Mouse (Mus musculus) neural tube, embryonic 15.5 days (tissue): ENCODE data around the gene Kcnb1. TPM values are rescaled to one million over a fixed set of nuclear protein-coding genes. Genes with fewer than 3 reads are reported as not detected.

Experiments
- ATAC-seq: fragments of 200-750 bp; cut with Nextera tagmentation; 2 replicates; pipeline ENCODE4 v1.8.0; 2017; ENCODE audit warnings: mild to moderate bottlenecking, moderate TSS enrichment, moderate library complexity; ENCODE audit not compliant: low FRiP score
- H3K27ac ChIP-seq: fragments of 300-500 bp; sonication (generic); replicated peaks from 2 replicates; pipeline ENCODE4 v1.5.1; 2015; ENCODE audit warnings: mild to moderate bottlenecking, inconsistent platforms
- H3K27me3 ChIP-seq: fragments of 300-500 bp; sonication (generic); replicated peaks from 2 replicates; pipeline ENCODE4 v1.6.1; 2015; ENCODE audit warnings: inconsistent platforms
- H3K36me3 ChIP-seq: fragments of 300-500 bp; sonication (generic); 2 replicates; pipeline ENCODE4 v1.6.1; 2015; ENCODE audit warnings: inconsistent platforms
- H3K4me1 ChIP-seq: fragments of 300-500 bp; sonication (generic); 2 replicates; pipeline ENCODE4 v1.6.1; 2015; ENCODE audit warnings: inconsistent platforms
- H3K4me2 ChIP-seq: fragments of 300-500 bp; sonication (generic); 2 replicates; pipeline ENCODE4 v1.6.1; 2015; ENCODE audit warnings: inconsistent platforms, mild to moderate bottlenecking, moderate library complexity
- H3K4me3 ChIP-seq: fragments of 300-500 bp; sonication (generic); replicated peaks from 2 replicates; pipeline ENCODE4 v1.5.1; 2015; ENCODE audit warnings: mild to moderate bottlenecking, inconsistent platforms
- H3K9ac ChIP-seq: fragments of 300-500 bp; sonication (generic); replicated peaks from 2 replicates; pipeline ENCODE4 v1.6.1; 2015; ENCODE audit warnings: mild to moderate bottlenecking, inconsistent platforms
- H3K9me3 ChIP-seq: fragments of 300-500 bp; sonication (generic); replicated peaks from 2 replicates; pipeline ENCODE4 v1.6.1; 2016; ENCODE audit warnings: inconsistent platforms
- WGBS: fragments of 180-500 bp; shearing (Covaris S2); methylation state at CpG from one replicate; pipeline ENCODE4 v1.1.7; 2015; ENCODE audit warnings: mixed read lengths; 5-methylcytosine and 5-hydroxymethylcytosine counted together
- polyA plus RNA-seq: library from polyadenylated mRNA; unstranded; fragments of >200 nt; fragmentation: Nextera tagmentation; extraction: Ambion mirVana; gene quantifications from 2 replicates; pipeline ENCODE4 v1.2.1, GENCODE M21; 2015

The Kcnb1 gene
- polyA plus RNA-seq, 1 experiment from 2014 or later: 3.9 TPM

DNA sequence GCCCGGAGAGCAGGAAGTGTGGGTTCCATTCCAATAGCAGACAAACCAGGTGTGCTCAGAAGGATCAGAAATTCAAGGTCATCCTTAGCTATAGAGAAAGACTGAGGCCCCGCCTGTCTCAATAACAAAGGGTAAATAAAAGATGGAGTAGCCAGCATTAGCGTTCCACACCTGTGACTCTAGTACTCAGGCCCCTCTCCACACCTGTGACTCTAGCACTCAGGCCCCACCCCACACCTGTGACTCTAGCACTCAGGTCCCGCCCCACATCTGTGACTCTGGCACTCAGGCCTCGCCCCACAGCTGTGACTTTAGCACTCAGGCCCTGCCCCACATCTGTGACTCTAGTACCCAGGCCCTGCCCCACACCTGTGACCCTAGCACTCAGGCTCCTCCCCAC is 115.4 kb downstream of the Kcnb1 start:
- H3K9ac ChIP-seq: no peak overlapping the region
- no peaks in the 10 kb centered on the region for H3K27me3 ChIP-seq
- peaks cover 26% of the 10 kb centered on the region for H3K4me1 ChIP-seq
- no peak overlapping the region for H3K27ac ChIP-seq
- no peaks in the 10 kb centered on the region for H3K36me3 ChIP-seq
- 87% methylated on average over 5 of the region's 5 CpGs for whole genome bisulfite sequencing
- ATAC-seq: no peak
- H3K4me3 ChIP-seq: no peak overlapping the region
- no peaks in the 10 kb centered on the region for H3K9me3 ChIP-seq
- H3K4me2 ChIP-seq: no peak overlapping the region

DNA sequence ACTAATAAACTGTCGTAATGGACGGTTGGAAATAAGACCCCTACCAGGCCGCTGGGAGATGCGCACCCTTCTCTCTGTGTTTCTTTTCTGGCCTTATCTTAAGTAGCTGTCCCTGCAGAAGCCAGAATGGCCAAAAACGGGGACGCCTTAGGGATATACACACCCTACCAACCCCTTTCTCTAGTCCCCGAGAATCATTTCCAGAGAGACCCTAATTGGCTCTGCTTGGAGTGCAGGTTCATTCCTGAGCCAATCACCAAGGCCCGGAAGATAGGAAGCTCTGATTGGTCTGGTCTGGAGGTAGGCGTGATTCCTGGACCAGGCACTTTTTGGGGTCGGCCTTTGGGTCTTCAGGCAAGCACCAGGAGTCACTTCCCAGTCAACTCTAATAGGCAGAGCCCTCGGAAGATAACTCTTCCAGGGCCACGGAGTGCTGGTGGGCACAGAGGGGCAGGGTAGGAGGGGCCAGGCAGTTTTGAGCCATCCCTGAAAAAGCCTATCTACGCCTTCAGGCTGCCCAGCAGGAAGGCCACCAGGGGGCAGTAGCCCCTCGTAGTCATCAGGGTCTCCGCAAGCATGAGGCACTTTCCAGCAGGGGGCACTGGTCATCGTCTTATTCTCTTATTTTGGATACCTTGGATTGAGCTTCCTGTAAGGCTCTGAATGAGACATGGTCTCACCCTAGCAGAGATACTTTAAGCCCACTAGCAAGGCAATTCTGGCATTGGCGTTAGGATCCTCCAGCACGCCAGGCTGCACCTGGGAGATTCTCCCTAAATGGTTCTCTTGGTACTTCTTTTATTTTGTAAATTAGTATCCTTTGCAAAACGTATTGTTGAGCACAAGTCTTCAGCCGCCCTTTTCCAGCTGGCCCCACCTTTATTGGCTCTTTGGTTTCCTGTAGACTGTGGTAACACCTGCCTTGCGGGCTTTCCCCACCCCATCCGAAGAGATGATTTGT is 118.0 kb downstream of the Kcnb1 start:
- H3K9me3 ChIP-seq: no peaks in the 10 kb centered on the region
- peak overlapping the region; percentile 81 for H3K4me2 ChIP-seq
- ATAC-seq: peak; percentile 97
- H3K27me3 ChIP-seq: no peaks in the 10 kb centered on the region
- H3K36me3 ChIP-seq: peaks cover 3% of the 10 kb centered on the region; the same call in 1 of the 2 replicates
- H3K4me1 ChIP-seq: peaks cover 16% of the 10 kb centered on the region
- peak overlapping the region; percentile 64 for H3K9ac ChIP-seq
- 8% methylated on average over 22 of the region's 22 CpGs for WGBS
- H3K27ac ChIP-seq: peak overlapping the region; percentile 89
- peak overlapping the region; percentile 55 for H3K4me3 ChIP-seq

DNA sequence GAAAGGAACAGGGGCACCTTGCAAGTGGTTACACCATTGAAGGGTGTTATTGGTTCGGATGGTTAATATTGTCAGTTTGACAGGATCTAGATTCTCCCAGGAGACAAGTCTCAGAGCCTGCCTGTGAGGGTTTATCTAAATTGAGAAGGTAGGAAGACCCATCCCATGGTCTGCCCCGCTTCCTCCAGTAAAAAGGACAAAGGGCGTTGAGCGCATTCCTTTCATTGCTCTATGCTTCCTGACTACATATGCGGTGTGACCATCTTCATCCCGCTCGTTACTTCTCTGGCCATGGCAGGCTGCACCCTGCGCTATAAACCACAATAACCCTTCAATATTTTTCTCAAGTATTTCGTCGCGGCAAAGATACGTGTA is 118.7 kb downstream of the Kcnb1 start:
- Histone ChIP-seq H3K27ac (peak overlapping the region; percentile 89), H3K4me3 (peak overlapping the region; percentile 55), H3K27me3 (no peaks in the 10 kb centered on the region), H3K4me2 (peak overlapping the region; percentile 81), H3K4me1 (peaks cover 16% of the 10 kb centered on the region), H3K9ac (peak overlapping the region; percentile 64), H3K9me3 (no peaks in the 10 kb centered on the region), H3K36me3 (peaks cover 9% of the 10 kb centered on the region; the same call in 1 of the 2 replicates)
- 23% methylated on average over 12 of the region's 12 CpGs for WGBS
- peak; percentile 4; the same call in 1 of the 2 replicates for ATAC-seq

DNA sequence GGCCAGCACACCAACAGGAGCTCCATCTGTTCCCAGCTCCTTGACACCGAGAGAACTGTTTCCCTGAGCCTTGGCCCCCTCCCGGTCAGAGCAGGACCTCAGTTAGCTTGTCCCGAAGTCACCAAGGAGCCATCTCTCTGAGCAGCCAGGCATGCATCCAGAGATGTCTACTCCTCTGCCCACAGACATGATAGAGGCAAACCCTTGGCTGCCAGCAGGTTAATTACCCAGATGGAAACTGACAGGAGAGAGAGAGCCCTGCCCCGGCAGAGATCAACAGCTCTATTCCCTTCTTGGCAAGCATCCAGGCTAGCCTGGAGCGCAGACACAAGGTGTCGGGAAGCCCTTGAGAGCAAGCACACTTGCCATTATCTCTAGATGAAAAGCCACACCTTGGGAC is 119.6 kb downstream of the Kcnb1 start:
- H3K27ac ChIP-seq: 0 out of 2 replicates have a peak overlapping the region, but pooled peaks have one; percentile 89
- H3K4me2 ChIP-seq: no peak overlapping the region
- no peaks in the 10 kb centered on the region for H3K27me3 ChIP-seq
- no peak for ATAC-seq
- H3K9me3 ChIP-seq: no peaks in the 10 kb centered on the region
- H3K9ac ChIP-seq: no peak overlapping the region
- H3K4me3 ChIP-seq: no peak overlapping the region
- H3K4me1 ChIP-seq: peaks cover 24% of the 10 kb centered on the region
- WGBS: 51% methylated on average over 6 of the region's 6 CpGs
- H3K36me3 ChIP-seq: peaks cover 18% of the 10 kb centered on the region

DNA sequence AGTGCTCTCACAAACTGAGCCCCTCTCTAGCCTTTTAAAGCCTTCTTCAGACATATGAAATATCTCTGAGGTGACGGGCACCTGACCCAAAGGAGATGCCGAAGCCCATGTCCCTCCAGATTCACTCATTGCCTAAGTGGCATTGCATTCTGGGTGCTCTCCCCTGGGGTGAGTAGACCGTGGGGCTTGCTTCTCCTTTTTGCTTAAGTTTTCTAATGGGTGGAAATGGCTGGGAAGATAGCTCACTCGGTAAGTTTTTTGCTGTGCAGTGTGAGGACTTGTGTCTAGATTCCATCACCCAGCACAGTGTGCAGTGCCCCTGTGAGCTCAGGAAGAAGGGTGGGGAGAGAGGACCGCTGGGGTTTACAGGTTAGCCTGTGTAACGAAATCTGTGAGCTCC is 122.4 kb downstream of the Kcnb1 start:
- Histone ChIP-seq H3K9ac (no peak overlapping the region), H3K9me3 (no peaks in the 10 kb centered on the region), H3K4me1 (peaks cover 37% of the 10 kb centered on the region), H3K36me3 (peaks cover 25% of the 10 kb centered on the region), H3K27ac (0 out of 2 replicates have a peak overlapping the region, but pooled peaks have one; percentile 9), H3K4me3 (no peak overlapping the region), H3K27me3 (no peaks in the 10 kb centered on the region), H3K4me2 (no peak overlapping the region)
- WGBS: 50% methylated on average over 6 of the region's 6 CpGs
- no peak for ATAC-seq

DNA sequence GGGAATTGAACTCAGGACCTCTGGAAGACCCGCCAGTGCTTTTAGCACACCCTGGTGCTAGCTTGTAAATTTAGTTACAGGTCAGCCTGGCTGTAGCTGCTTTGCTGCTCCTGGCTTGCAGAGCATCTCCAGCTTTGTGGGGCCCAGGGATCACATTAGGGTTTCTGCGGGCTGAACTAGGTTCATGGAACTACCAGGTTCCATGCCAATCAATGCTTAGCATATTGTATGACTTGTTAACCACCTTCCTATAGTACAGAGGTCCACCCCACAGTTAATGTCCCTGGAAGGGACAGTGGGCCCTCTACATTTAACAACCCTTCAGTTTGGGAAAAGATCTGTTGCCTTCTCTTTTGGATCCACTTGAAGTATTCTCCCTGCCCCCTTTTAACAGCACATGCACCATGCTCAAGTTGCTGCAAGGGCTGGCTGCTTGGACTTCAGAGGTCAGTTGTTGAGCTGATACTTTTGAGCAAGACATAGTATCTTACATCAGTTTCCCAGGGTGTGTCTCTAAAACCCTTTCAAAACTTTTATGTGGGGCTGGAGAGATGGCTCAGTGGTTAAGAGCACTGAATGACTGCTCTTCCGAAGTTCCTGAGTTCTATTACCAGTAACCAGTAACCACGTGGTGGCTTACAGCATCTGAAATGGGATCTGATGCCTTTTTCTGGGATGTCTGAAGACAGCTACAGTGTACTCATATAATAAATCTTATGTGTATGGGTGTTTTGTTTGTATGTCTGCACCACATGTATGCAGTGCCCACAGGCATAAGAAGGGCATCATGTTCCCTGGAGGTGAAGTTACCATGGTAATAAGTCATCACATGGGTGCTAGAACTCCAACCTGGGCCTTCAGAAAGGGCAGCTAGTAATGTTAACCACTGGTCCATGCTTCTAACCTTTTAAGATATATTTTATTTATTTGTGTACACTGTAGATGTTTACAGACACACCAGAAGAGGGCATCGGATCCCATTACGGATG is 123.1 kb downstream of the Kcnb1 start:
- WGBS: 33% methylated on average over 6 of the region's 6 CpGs
- Histone ChIP-seq H3K4me3 (no peak overlapping the region), H3K4me1 (peaks cover 36% of the 10 kb centered on the region), H3K36me3 (peaks cover 25% of the 10 kb centered on the region), H3K9ac (no peak overlapping the region), H3K9me3 (no peaks in the 10 kb centered on the region), H3K27ac (no peak overlapping the region), H3K27me3 (no peaks in the 10 kb centered on the region), H3K4me2 (no peak overlapping the region)
- ATAC-seq: no peak

DNA sequence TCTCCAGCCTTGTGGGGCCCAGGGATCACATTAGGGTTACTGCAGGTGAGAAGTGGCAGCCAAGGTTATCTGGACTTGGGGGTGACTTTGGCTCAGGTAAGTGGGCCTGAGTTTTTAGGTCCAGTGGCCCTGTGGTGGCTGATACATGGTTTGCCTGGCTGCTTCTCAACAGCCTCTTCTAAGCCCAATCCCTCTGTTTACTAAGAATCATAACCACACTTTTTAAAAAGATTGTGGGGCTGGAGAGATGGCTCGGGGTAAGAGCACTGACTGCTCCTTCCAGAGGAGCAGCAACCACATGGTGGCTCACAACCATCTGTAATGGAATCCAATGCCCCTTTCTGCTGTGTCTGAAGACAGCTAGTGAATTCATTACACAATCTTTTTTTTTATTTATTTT is 123.9 kb downstream of the Kcnb1 start:
- Histone ChIP-seq H3K4me3 (no peak overlapping the region), H3K9ac (no peak overlapping the region), H3K36me3 (peaks cover 25% of the 10 kb centered on the region), H3K27ac (no peak overlapping the region), H3K4me2 (0 out of 2 replicates have a peak overlapping the region, but pooled peaks have one; percentile 73), H3K27me3 (no peaks in the 10 kb centered on the region), H3K9me3 (no peaks in the 10 kb centered on the region), H3K4me1 (peaks cover 39% of the 10 kb centered on the region)
- ATAC-seq: no peak
- 65% methylated on average over 1 of the region's 1 CpGs for WGBS

DNA sequence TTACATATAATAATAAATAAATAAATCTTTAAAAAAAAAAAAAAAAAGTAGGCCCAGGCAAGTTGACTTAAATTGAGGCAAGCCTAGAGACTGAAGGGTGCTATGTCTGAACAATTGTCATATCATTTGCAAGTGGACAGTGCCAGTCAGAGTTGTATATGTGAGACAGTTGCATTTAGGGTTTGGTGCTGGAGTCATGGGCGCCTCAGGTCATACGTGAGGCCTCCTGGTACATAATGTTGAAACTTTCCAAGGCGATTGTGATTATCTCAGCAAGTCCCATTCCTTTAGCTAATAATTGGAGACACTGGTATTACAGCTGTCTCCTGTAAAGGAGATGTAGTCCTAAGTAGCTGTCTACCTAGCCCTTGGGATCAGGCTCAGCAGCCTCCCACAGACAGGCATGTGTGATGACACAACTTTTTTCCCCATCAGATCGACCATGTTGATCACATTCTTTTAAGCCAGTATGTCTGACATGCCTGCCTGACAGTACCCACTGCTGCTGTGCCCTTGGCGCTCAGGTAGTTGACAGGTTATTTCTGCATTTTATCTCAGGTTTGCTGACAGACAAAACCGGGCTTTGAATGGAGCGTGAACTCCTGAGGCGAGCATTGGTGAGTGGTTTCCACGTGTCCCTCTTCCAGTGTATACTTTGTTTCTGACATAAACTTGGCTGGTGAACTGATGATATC is 125.2 kb downstream of the Kcnb1 start:
- Histone ChIP-seq H3K9ac (peak overlapping the region; percentile 53), H3K4me3 (peak overlapping the region; percentile 88), H3K9me3 (no peaks in the 10 kb centered on the region), H3K27ac (peak overlapping the region; percentile 4; the same call in 1 of the 2 replicates), H3K4me1 (peaks cover 43% of the 10 kb centered on the region), H3K4me2 (peak overlapping the region; percentile 73), H3K27me3 (no peaks in the 10 kb centered on the region), H3K36me3 (peaks cover 25% of the 10 kb centered on the region)
- 23% methylated on average over 9 of the region's 9 CpGs for WGBS
- ATAC-seq: no peak

DNA sequence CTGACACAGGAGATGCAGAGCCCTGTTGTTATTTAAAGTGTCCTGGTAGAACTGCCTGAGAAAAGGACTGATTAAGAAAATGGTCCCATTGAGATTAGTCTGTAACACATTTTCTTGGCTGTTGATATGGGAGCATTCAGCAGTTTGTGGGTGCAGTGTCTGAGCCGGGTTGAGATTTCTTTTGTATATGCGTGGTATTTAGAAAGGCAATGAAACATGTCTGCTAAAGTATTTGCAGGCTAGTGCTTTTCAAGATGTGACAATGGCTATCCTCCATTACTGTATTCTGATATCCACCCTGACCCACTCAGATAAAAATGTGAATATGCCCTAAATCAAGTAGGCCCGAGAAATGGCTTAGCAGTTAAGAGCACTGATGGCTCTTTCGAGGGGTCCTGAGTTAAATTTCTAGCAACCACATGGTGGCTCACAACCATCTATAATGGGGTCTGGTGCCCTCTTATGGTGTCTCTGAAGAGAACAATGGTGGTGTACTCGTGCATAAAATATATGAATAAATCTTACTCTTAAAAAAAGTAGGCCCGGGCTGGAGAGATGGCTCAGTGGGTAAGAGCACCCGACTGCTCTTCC is 126.0 kb downstream of the Kcnb1 start:
- WGBS: 2% methylated on average over 7 of the region's 7 CpGs
- Histone ChIP-seq H3K4me1 (peaks cover 46% of the 10 kb centered on the region), H3K9ac (peak overlapping the region; percentile 90), H3K36me3 (peaks cover 25% of the 10 kb centered on the region), H3K4me3 (peak overlapping the region; percentile 88), H3K27ac (peak overlapping the region; percentile 95), H3K27me3 (no peaks in the 10 kb centered on the region), H3K9me3 (no peaks in the 10 kb centered on the region), H3K4me2 (peak overlapping the region; percentile 73)
- ATAC-seq: no peak

DNA sequence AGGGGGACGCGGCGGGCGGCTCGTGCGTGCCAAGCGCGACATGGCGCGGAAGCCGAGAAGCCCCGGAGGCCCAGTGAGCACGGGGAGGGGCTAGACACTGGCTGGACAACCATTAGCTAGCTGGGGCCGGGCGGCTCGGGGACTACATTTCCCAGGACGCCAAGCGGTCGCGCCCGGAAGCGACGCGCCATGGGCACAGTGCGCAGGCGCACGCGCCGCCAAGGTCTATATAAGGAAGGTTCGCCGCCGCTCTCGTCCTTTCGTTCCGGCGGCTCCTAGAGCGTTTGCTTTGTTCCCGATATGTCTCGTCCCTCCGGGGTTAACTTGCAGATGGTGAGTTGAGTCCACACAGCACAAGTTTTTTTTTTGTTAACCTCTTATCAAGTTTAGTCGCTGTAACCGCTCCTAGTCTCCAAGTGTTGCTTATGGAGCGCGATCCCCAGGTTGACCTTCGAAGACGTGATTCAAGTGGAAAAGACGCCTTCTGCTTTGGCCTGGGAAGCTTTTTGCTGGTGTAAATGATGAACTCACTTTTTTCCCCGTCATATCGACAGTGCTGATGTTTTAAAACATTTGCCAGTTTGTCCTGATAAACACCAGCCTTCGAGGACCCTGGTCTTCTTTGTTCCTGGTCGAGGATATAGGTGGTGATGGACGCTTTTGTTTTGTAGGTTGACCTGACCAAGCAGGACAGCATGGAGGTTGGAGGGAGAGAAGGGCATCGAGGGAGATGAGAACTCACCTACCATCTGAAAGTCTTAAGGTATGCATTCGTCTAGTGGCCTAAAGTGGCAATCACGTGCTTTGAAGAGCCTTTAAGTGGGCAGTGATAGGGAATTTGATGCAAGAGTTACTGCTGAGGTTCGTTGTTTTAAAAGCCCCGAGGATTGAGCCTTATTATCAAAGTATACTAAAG is 126.7 kb downstream of the Kcnb1 start, which contains the start of gene Znfx1:
Znfx1 (minus strand) TSS at position 51 of the 916 bp plus-strand sequence.
- no peaks in the 10 kb centered on the region for H3K27me3 ChIP-seq
- under 1% methylated on average over 57 of the region's 57 CpGs for WGBS
- peaks cover 46% of the 10 kb centered on the region for H3K4me1 ChIP-seq
- peak; percentile 93 for ATAC-seq
- H3K9me3 ChIP-seq: no peaks in the 10 kb centered on the region
- H3K9ac ChIP-seq: peak within 1 kb of the TSS; percentile 96
- H3K27ac ChIP-seq: peak within 1 kb of the TSS; percentile 95
- peaks cover 28% of the 10 kb centered on the region for H3K36me3 ChIP-seq
- peak within 1 kb of the TSS; percentile 88 for H3K4me3 ChIP-seq
- H3K4me2 ChIP-seq: peak within 1 kb of the TSS; percentile 83
